Mouse (Mus musculus): ENCODE measurements around the gene Ift140. TPM values are rescaled to one million over a fixed set of nuclear protein-coding genes. Genes with fewer than 3 reads are reported as not detected.
"Not testable (repeated sequence)": the region's sequence is repeated elsewhere in the genome, so short reads cannot be mapped to it uniquely, and the experiment has no call there.

The Ift140 gene
- total and polyA plus RNA-seq, 2 experiments from 2014 or later, result 4.0 to 11.7 TPM

GRCm38 (mm10) chr17:25117263-25117662 is 101.4 kb downstream of the Ift140 start:
- Histone ChIP-seq H3K4me3 (ENCODE audit: low read depth, low read length) (no peak overlapping the region), H3K9me3 (replicated peaks; ENCODE audit: control insufficient read depth, low read length) (no peaks in the 10 kb centered on the region), H3K4me1 (ENCODE audit: control insufficient read depth, insufficient read depth) (peaks cover 11% of the 10 kb centered on the region), H3K9ac (replicated peaks; ENCODE audit: low read depth, low read length) (no peak overlapping the region), H3K27me3 (ENCODE audit: control insufficient read depth, insufficient read depth, low read length) (no peaks in the 10 kb centered on the region), H3K36me3 (replicated peaks; ENCODE audit: control insufficient read depth, insufficient read depth, low read length) (no peaks in the 10 kb centered on the region), H3K27ac (ENCODE audit: low read depth) (no peak overlapping the region), H3K4me2 (ENCODE audit: low read depth, low read length) (no peak overlapping the region)
- no peak for ATAC-seq (ENCODE audit: insufficient read depth, low read depth)
- TF ChIP-seq CTCF (IDR thresholded peaks at IDR 0.05; ENCODE audit: low read depth) (peak; percentile 16; the same call in 1 of the 2 replicates), EP300 (IDR thresholded peaks at IDR 0.05; ENCODE audit: low read depth) (no peak)
- no peak for DNase-seq (ENCODE audit: low spot score)
- WGBS, result 24% methylated on average over 4 of the region's 4 CpGs

DNA sequence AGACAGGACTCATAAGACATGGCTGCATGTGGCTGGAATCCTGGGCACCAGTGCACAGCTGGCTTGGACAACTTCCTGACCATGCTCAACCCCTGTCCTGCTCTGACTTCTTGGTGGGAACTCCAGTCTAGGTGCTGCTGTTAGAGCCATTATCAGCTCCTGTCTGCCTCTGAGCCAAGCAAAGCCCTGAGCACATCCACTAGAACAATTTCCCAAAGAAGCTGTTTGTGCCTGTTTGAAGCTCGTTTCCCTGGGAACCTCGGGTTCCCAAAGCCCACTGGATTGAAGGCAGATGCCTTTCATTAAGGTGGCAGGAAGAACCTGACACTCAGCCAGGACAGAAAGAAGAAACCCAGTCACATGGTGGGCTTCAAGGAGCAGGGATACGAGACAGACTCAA is 104.5 kb downstream of the Ift140 start, which contains the start of gene Ptx4:
Gene Ptx4 (plus strand): TSS at position 355 of the 400 bp plus-strand sequence.
- Histone ChIP-seq H3K9ac (replicated peaks; ENCODE audit: low read depth, low read length) (no peak within 1 kb of the TSS), H3K27ac (ENCODE audit: low read depth) (no peak within 1 kb of the TSS), H3K27me3 (ENCODE audit: control insufficient read depth, insufficient read depth, low read length) (no peaks in the 10 kb centered on the region), H3K4me1 (ENCODE audit: control insufficient read depth, insufficient read depth) (no peaks in the 10 kb centered on the region), H3K4me2 (ENCODE audit: low read depth, low read length) (no peak within 1 kb of the TSS), H3K9me3 (replicated peaks; ENCODE audit: control insufficient read depth, low read length) (no peaks in the 10 kb centered on the region), H3K36me3 (replicated peaks; ENCODE audit: control insufficient read depth, insufficient read depth, low read length) (no peaks in the 10 kb centered on the region), H3K4me3 (ENCODE audit: low read depth, low read length) (no peak within 1 kb of the TSS)
- ATAC-seq (ENCODE audit: insufficient read depth, low read depth), result no peak
- DNase-seq (ENCODE audit: low spot score), result no peak
- TF ChIP-seq CTCF (IDR thresholded peaks at IDR 0.05; ENCODE audit: low read depth), result no peak
- no peak for TF ChIP-seq EP300 (IDR thresholded peaks at IDR 0.05; ENCODE audit: low read depth)
- WGBS, result 26% methylated on average over 3 of the region's 3 CpGs

- ATAC-seq (ENCODE audit: insufficient read depth, low read depth) (no peak), DNase-seq (ENCODE audit: low spot score) (no peak)
- Histone ChIP-seq H3K4me1 (ENCODE audit: control insufficient read depth, insufficient read depth) (no peaks in the 10 kb centered on the region), H3K4me3 (ENCODE audit: low read depth, low read length) (no peak overlapping the region), H3K9ac (replicated peaks; ENCODE audit: low read depth, low read length) (no peak overlapping the region), H3K9me3 (replicated peaks; ENCODE audit: control insufficient read depth, low read length) (no peaks in the 10 kb centered on the region), H3K36me3 (replicated peaks; ENCODE audit: control insufficient read depth, insufficient read depth, low read length) (no peaks in the 10 kb centered on the region), H3K27me3 (ENCODE audit: control insufficient read depth, insufficient read depth, low read length) (no peaks in the 10 kb centered on the region), H3K27ac (ENCODE audit: low read depth) (no peak overlapping the region), H3K4me2 (ENCODE audit: low read depth, low read length) (no peak overlapping the region)
- TF ChIP-seq EP300 (IDR thresholded peaks at IDR 0.05; ENCODE audit: low read depth), result no peak
- no peak; the same call in 1 of the 2 replicates for TF ChIP-seq CTCF (IDR thresholded peaks at IDR 0.05; ENCODE audit: low read depth)
- WGBS, result 28% methylated on average over 7 of the region's 7 CpGs
Observed at GRCm38 (mm10) chr17:25123979-25124378, 108.1 kb downstream of the Ift140 start.

DNA sequence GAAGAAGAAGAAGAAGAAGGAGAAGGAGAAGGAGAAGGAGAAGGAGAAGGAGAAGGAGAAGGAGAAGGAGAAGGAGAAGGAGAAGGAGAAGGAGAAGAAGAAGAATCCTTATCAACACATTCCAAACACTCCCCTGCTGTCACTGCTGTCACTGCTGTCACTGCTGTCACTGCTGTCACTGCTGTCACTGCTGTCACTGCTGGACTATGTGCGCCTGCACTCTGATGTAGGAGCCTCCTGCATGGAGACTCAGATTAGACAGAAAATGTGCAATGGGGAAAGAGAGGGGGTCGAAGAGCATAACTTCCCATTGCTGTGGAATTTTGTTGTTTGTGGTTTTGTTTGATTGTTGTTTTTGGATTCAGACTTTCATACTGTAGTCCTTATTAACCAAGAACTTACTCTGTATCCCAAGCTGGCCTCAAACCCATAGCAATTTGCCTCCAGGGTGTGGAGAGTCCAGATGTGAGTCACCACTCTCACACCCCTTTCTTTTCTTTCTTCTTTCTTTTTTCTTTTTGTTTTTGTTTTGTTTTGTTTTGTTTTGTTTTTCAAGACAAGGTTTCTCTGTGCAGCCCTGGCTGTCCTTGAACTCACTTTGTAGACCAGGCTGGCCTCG is 109.7 kb downstream of the Ift140 start:
- H3K27ac ChIP-seq (ENCODE audit: low read depth); ATAC-seq (ENCODE audit: insufficient read depth, low read depth); H3K4me1 ChIP-seq (ENCODE audit: control insufficient read depth, insufficient read depth); H3K4me2 ChIP-seq (ENCODE audit: low read depth, low read length); H3K9me3 ChIP-seq (replicated peaks; ENCODE audit: control insufficient read depth, low read length); H3K4me3 ChIP-seq (ENCODE audit: low read depth, low read length); H3K9ac ChIP-seq (replicated peaks; ENCODE audit: low read depth, low read length); DNase-seq (ENCODE audit: low spot score); H3K36me3 ChIP-seq (replicated peaks; ENCODE audit: control insufficient read depth, insufficient read depth, low read length); H3K27me3 ChIP-seq (ENCODE audit: control insufficient read depth, insufficient read depth, low read length): not testable (repeated sequence)
- WGBS, result 57% methylated on average over 3 of the region's 3 CpGs

DNA sequence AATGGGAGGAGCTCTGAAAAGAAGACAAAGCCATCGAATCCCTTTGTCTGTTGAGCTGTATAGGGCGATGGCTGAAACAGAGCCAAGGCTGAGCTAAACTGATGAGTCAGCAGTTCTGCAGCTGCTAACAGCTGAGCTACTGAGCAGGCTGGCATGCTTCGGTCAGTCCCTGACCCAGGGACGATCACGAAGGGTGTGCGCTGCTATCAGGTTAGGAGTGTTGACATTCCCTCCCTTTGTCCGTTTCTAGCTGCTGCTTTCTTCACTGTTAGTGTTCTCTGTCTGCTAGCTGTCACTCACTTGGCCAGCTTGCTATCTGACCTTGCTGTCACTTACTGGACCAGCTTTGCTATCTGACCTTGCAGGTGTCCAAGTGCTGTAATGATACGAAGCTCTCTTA is 111.2 kb downstream of the Ift140 start:
- 11% methylated on average over 8 of the region's 8 CpGs for WGBS
- no peaks in the 10 kb centered on the region for H3K36me3 ChIP-seq (replicated peaks; ENCODE audit: control insufficient read depth, insufficient read depth, low read length)

GRCm38 (mm10) chr17:25127681-25128080 is 111.8 kb downstream of the Ift140 start:
- Histone ChIP-seq H3K27ac (ENCODE audit: low read depth) (no peak overlapping the region), H3K4me2 (ENCODE audit: low read depth, low read length) (no peak overlapping the region)

More for the DNA sequence above, 111.2 kb downstream of the Ift140 start:
- peak; percentile 76; the same call in 1 of the 2 replicates for ATAC-seq (ENCODE audit: insufficient read depth, low read depth)
- no peak overlapping the region for H3K27ac ChIP-seq (ENCODE audit: low read depth)
- no peaks in the 10 kb centered on the region for H3K9me3 ChIP-seq (replicated peaks; ENCODE audit: control insufficient read depth, low read length)
- H3K4me2 ChIP-seq (ENCODE audit: low read depth, low read length), result peak overlapping the region; percentile 21; the same call in 1 of the 2 replicates
- DNase-seq (ENCODE audit: low spot score), result peak; percentile 25
- H3K9ac ChIP-seq (replicated peaks; ENCODE audit: low read depth, low read length), result no peak overlapping the region
- TF ChIP-seq EP300 (IDR thresholded peaks at IDR 0.05; ENCODE audit: low read depth) (no peak), CTCF (IDR thresholded peaks at IDR 0.05; ENCODE audit: low read depth) (no peak)
- no peaks in the 10 kb centered on the region for H3K4me1 ChIP-seq (ENCODE audit: control insufficient read depth, insufficient read depth)
- H3K27me3 ChIP-seq (ENCODE audit: control insufficient read depth, insufficient read depth, low read length), result no peaks in the 10 kb centered on the region
- no peak overlapping the region for H3K4me3 ChIP-seq (ENCODE audit: low read depth, low read length)

More at GRCm38 (mm10) chr17:25127681-25128080, 111.8 kb downstream of the Ift140 start:
- Histone ChIP-seq H3K27me3 (ENCODE audit: control insufficient read depth, insufficient read depth, low read length) (no peaks in the 10 kb centered on the region), H3K9ac (replicated peaks; ENCODE audit: low read depth, low read length) (no peak overlapping the region), H3K4me1 (ENCODE audit: control insufficient read depth, insufficient read depth) (no peaks in the 10 kb centered on the region), H3K36me3 (replicated peaks; ENCODE audit: control insufficient read depth, insufficient read depth, low read length) (no peaks in the 10 kb centered on the region), H3K9me3 (replicated peaks; ENCODE audit: control insufficient read depth, low read length) (no peaks in the 10 kb centered on the region), H3K4me3 (ENCODE audit: low read depth, low read length) (no peak overlapping the region)
- ATAC-seq (ENCODE audit: insufficient read depth, low read depth), result no peak
- no peak for DNase-seq (ENCODE audit: low spot score)
- WGBS, result 41% methylated on average over 9 of the region's 9 CpGs
- TF ChIP-seq EP300 (IDR thresholded peaks at IDR 0.05; ENCODE audit: low read depth) (no peak), CTCF (IDR thresholded peaks at IDR 0.05; ENCODE audit: low read depth) (no peak)

Measured in heart, postnatal 0 days (tissue).